Mouse (Mus musculus): ENCODE measurements around the gene Tbc1d19.

The Tbc1d19 gene

DNA sequence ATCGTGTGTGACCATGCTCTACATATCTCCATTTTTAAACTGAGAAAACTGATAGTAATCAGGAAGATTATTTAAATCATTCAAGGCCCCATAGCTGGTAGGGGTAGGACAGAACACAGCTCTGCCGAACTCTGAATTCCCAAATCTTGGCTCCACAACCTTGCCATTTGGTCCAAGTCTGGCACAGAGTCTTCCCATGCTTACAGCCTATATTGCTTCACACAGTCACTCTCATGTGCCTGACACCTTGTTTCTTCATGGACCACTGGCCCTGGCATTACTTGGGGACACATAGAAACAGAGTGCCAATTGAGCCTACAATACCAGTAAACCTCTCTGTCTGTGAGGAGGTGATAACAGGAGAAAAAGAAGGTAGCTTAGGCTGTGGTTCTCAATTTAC, 111.0 kb downstream of the Tbc1d19 start:
- DNase-seq = no peak

DNA sequence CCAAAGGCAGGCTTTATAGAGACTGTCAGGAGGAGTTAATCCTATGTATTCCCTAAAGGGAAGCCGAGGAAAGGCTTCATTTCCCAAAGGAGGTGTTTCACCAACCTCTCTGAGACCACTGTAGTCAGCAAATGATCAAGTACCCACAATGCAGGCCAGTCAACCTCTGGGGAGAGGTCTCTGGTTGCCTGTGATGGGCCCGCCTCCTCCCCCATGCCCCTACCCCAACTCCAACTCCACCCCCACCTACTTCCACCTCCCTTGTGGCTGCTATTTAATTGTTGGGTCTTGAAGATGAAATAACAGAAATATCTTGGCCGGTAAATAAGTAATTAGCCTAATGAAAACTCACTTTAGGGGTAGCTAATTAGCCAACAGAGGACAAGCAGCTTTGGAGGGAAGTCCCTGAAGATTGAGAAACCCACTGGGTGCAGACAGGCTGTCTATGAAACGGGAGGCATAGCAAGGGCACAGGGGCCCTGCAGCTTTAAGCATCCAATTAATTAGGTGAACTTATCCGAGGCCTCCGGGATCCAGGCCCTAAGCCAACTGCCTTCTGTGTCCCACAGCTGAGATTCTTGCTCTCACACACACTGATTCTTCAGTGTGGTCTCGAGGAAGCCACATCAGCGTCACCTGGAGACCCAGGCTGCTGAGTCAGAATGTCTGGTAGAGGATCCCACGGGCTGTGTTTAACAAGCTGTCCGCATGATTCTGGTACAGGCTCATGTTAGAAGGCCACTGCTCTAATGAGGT, 112.9 kb downstream of the Tbc1d19 start:
- DNase-seq = no peak

DNA sequence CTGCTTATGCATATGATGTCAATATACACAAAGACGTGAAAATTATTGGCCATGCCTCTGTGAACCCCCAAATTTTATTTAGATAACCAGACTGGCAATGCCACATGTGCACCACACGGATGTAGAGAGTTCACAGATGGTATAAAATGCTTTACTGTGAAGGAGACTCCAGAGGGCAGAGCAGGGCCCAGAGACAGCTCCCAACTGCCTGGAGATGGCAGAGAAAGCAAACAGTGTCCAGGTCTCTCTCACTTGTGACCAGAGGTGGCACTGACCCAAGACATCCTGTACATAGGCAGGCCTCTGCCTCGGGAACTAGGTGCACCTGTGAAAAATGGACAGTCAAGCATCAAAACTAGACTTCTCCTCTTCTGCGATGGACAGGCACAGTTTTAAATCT, 114.6 kb downstream of the Tbc1d19 start:
- DNase-seq = no peak

DNA sequence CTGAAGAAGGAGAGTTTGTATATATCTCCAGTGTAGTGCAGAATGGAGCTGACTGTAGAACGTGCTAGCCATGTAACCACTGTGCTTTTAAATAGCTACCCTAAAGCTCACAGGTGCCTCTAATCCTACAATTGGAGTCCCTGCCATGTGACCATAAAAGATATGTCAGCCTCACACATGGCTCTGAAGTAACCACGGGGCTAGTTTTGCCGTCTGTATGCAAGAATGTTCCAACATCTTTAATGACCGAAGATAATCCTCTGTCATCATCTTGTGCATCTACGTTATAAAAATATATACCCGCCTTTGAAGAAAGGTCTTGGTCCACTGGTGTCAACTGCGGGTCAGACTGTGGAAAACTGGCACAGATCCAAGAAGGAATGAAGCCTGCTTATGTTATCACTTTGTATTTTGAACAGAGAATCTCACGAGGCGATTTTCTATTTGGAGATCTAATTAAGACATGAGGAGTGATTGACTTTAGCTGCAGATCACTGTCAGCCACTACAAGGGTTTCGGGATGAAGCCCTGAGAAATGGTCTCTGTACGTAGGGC, 117.0 kb downstream of the Tbc1d19 start:
- no peak for DNase-seq

DNA sequence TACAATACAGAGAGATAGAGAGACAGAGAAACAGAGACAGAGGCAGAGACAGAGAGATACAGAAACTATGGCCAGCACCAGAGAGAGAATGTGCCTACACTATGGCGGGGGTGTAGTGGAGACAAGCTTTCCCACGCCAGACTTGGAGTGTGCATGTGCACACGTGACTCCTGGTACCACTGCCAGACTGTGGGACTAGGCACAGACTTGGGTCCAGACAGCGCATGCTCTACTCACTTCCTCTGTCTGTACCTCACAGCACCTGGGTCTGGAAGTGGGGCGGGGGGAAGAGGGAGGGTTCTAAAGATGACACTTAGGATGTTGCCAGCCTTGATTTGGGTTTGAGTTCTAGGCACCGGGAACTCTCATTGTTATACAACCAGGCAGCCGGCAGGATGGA, 118.5 kb downstream of the Tbc1d19 start:
- no peak for DNase-seq

DNA sequence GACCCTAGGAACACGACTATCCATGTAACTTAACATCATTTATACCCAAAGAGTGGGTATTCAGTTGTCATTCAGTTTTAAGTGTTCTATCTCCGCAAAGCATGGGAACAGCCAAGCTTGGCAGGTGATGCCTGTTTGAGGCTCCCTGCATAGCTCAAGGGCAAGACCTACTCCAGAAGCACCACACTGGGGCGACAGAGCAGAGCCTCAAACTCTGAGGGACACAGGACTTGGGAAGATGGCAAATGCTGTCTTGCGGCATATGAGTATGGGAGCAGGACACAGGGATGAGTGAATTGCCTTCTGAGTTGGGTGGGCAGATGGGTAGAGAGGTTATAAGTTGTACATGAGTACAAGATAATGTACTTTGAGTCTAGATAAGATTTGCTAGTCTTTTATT, 119.1 kb downstream of the Tbc1d19 start:
- peak; percentile 88 for DNase-seq

DNA sequence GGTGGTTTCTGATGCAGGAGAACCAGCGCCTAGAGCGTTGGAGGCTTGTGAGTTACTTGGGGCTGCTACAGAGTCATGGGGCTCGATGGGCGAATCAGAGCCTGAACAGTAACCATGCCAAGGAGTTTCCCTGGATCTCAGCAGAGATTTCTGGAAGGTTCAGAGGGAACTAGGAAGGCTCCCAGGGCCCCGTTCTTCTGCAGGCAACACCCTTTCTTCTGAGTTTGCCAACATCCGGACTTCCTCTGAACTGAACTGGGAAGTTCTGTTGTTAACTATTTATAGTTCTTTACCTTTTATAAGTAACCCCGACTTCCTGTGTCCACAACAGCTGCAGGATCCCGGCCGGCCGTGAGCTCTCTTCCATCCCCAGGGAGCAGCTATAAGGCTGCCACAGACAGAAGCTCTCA, 119.8 kb downstream of the Tbc1d19 start:
- peak; percentile 98 for DNase-seq

DNA sequence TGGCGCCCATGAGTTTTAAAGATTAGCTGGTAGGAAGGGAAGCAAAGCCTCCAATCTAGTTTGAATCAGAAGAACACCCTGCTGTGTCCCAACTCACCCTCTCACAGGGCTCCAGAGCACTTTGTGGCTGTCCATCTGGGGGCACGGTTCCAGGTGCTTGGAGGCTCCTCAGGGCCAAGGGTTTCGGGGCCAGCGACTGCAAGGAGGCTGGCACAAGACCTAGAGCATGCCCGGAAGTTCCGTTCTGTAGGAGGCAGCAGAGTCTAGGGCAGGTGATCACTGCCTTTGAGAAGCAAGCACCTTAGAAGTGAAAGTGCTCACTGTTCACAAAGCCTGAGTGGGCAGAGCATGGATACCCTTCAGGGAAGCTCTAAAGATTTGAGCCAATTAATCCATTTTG, 120.4 kb downstream of the Tbc1d19 start:
- DNase-seq = peak; percentile 94

DNA sequence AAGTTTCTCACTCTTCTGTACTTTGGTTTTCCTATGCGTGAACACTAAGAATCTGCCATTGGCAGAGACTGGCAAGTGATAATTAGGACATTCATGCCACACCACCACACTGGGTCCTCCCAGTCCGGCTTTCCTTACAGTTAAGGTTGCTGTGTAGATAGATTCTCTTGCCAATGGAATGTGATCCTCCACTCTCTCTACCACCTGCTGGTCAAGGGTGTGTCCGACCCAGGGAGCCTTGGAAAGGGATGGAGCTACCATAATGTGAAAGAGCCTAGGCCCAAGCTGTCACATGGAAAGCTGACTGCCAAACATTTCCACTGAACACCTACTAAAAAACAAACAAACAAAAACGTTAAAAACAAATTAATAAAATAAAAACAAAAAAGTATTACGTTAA, 121.6 kb downstream of the Tbc1d19 start:
- no peak for DNase-seq

DNA sequence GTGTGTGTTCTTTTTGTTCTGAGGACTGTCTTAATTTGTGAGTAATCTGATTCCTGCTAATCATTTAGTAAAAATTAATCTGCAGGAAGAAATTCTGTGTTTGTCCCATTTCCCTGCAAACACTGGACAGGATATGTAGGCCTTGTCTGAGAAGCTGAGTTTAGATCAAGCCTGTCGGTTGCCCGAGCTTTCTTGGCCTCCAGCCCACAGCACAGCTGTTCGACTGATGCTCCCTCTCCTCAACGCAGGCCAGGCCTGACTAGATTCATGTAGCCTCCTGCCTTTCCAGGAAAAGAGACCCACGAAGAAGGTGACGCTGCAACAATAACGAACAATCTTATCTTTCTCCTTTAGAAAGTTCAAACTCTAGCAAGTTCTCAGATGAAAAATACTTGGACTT, 124.2 kb downstream of the Tbc1d19 start:
- peak; percentile 99 for DNase-seq

DNA sequence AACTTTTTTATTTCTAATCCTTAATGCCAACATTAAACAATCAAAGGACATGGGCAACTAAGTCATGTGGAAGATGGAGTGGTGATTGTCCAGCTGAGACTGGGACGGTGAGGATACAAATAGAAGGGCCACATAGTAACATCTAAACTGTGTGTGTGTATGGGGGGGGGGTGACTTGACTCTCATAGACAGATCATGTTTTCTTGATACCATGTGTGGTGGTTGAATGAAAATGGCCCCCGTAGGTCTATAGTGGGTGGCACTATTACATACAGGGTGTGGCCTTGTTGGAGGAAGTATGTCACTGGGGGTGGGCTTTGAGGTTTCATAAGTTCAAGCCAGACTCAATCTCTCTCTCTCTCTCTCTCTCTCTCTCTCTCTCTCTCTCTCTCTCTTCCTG, 124.6 kb downstream of the Tbc1d19 start:
- DNase-seq = no peak

DNA sequence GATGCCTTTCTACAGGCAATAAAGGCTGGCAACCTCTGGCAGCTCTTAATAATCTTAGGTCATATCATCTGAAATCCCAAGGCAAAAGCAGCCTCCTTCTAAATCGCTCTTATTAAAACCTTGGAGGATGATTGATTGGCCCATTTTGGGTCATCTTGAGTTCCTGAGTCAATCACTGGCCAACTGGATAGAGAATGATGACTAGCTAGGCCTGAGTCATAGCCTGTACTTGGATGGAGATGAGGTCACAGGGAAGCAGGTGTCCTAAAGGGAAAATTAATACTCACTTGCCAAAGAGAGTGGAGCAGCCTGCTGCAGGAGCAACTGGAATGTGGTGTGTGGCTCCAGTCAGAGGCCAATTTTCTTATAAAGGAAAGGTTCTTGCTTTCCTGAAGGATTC, 125.4 kb downstream of the Tbc1d19 start:
- no peak for DNase-seq

DNA sequence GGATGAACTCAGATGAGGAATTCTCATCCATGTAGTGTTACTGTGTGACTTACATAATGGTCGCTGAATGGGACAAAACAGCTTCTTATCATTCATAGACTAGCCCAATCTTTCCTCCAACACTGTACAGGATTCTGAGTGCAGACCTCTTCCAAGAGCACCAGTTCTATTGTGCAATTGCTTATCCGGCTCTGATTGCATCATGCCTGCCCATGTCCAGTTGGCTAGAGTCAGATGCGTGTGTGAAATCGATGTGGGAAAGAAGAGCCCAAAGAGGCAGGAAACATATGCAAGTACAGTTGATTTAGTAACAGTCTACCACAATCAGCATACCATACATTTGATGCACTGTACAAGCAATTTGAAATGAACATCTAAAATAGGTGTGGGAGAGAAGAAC, 127.8 kb downstream of the Tbc1d19 start:
- DNase-seq = peak; percentile 97

DNA sequence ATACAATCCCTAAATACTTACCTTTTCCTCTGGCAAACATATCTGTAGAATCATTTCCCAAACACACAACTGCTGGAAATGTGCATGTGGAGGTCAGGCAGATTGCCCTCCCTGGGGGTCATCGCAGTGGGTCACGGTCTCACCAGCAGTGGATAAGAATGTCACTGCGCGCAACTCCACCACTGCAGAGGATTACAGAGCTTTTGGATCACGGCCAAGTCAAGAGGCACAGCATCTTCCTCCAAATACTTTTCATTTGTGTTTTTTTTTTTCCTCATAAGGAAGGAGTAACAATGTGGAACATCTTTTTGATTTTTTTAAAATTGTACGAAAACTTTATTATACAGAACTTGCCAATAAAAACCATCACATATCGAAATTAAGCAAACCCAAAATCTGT, 129.6 kb downstream of the Tbc1d19 start:
- DNase-seq = no peak

DNA sequence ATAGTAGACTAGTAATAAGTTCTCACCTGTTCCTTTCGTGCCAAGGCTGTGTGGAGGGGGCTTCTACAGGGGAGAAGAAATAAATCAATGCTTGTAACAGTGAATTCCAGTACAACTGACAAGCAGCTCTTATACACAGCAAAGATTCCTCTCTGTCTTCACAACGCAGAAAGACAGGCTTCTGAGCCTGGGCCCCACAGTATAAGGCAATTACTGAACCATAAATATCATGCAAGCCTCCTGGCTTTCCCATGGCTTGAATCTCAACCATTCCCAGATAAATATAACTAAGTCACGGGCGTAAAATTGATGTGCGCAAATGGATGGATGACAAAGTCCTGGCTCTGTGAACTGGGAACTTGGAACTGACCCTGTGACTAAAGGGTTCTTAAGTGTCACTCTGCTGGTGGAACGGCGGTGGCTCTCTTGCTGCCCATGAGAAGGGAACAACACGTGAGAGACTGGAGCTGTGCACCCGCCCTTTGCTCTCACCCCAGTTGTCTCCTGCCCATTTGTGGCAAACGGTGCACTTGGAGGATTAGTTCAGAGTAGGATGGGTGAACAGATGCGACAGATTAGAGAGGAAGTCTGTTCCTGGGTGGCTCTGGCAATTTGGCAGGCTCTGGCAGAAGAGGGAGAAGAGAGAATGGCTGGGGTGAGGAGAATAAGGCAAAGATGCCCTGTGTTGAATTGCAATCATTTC, 132.1 kb downstream of the Tbc1d19 start:
- peak; percentile 85 for DNase-seq

DNA sequence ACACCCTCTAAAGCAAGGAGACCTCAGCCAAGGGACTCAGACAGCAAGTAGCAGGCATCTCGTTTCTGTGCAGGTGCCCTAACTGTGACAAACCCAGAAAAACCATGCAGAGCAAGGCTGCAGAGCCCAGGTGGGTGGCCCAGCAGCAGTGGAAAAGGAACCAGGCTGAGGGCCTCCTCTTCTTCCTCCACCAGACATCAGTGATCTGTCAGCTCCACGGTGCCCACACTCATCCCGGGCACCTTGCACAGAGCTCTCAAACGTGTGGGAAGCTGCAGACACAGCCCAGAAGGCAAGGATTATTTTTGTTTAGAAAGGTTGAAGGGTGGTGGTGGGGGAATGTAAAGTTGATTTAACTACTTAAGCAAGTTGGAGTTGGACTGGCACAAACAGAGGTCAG, 132.9 kb downstream of the Tbc1d19 start:
- DNase-seq = peak; percentile 31

DNA sequence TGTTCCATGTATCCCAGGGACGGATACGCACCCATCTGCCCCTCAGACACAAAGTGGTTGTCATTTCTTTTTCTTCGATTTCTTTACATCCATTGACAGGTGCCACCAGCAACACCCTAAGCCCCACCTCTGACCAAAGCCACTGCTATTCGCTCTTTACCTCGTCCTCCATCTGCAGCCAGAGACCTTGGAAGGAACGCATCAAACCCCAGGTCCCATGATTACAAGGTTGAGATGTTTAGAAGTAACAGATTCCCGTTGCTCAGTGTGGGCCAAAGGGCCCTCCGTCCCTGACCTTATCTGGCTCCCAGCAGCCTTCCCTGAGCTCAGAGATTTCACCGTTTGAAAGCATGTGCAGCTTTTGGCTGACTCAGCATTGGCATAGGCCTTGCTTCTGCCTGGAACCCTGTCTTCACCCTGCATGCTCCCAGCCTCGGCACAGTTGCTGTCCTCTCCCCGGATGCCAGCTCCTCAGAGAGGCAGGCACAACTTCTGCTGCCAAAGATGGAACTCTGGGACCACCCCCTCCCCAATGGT, 134.0 kb downstream of the Tbc1d19 start:
- peak; percentile 88 for DNase-seq

DNA sequence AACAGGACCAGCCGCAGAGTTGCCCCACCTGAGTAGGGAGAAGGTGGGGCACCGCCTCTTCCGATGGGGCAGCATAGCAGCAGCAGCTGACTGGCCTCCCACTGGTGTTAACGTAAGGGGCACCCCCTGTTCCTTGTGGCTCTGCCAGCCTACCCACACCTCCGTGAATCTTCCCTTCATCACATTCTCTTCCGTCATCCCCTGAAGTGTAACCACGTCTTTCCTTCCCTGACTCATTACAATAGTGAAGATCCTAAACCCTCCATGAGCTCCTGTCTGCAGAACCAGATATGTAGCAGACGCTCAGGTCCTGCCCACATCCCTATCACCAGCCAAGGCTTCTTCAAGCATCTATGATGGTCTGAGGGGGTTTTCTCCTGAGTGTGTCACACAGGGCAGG, 137.3 kb downstream of the Tbc1d19 start:
- DNase-seq = peak; percentile 78

DNA sequence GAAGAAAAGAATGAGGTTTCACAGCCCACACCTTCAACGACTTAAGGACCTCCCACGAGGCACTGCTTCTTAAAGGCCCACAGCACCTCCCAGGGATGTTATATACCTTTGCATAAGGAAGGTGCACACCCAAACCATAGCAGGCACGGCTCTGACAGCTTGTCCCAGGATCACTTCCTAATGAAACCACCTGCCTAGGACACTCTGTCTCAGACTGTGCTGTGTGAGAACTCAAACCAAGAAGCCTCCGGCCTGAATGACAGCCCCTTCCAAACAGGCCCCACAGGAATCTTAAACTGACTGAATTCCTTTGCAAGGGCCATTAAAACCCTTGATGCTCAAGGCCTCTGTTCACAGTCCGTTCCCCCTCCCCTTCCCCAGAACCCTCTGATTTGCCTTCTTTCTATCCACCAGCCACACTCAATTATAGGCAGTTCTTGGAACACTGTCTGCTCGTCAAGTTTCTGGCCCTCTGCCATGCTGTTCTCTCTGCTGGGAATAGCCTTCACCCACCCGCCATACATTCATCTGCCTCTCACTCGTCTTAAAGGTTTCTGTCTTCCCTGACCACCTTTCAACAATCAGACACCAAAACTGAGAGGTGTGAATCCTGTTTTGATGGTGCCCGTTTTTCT, 138.3 kb downstream of the Tbc1d19 start:
- DNase-seq = peak; percentile 91

DNA sequence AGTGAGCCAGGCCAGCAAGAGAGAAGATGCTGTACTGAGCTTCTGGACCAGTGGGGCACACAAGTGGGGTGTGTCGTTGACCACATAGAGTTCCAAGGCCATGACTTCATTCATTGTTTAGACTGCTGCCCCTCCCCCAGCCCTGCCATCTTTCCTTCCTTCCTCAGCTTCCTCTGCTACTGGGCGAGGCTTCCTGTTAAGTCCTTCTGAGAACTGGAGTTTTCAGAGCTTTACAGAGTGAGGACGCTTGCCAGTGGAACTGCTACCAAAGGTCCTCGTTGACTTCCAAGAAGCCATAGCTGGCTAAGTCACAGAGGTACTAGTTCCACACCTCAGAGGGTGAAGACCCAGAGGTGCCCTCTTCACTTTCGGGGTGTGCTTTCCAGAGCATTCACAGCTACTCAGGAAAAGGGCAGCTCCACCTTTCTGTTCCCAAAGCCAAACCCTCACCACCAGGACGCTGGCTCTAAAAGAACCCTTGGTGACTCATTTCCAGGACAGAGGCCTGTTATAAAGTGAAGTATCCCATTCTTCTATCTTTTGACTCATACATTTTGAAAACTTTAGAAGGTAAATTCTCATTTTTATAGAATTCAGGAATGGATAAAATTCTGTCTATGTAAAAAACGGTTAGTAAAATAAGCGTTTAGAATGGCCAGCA, 139.3 kb downstream of the Tbc1d19 start:
- peak; percentile 99 for DNase-seq

DNA sequence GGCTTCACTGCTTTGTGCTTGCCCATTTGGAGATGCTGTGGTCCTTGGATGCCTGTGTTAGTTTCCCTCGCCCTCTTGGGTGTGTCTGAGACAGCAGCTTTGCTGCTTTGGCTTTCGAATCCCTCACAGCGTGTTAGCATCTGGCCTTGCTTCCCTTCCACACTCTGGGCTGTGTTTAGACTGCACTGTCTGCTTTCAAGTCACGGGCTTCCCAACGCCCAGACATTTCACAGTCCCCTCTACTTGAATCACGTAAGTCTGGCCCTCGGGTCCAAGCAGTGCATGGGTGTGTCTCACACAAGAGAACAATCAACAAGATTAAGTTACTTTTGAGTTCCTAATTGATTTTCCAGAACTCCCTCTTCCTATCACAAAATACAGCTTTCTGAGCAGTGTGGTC, 140.8 kb downstream of the Tbc1d19 start:
- peak; percentile 98 for DNase-seq

DNA sequence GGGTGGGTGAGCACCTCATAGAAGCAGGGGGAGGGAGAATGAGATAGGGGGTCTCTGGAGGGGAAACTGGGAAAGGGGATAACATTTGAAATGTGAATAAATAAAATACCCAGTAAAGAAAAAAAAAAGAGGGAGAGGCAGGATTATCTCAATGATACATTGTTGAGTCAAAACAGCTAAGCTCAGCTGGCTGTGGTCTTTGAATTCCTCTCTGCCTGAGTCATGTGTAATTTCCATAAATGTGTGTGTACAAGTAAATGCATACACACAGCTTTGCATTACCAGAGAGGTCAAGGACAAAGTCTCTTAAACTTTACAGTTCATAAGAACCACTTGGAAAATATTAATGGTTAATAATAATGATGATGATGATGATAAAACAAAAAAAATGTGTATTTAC, 143.8 kb downstream of the Tbc1d19 start:
- no peak for DNase-seq
